Mouse (Mus musculus): Measurements from ENCODE around the gene Sun1. TPM values are rescaled to one million over a fixed set of nuclear protein-coding genes. Genes with fewer than 3 reads are reported as not detected.

Sun1 gene
- polyA plus RNA-seq, 1 experiment from 2014 or later: 35.1 TPM

GRCm38 (mm10) chr5:139234423-139234822, 34.0 kb downstream of the Sun1 start:
- Histone ChIP-seq H3K4me1 (ENCODE audit: insufficient read depth, low read depth, low read length) (no peaks in the 10 kb centered on the region), H3K27ac (ENCODE audit: low read length) (no peak overlapping the region), H3K9ac (replicated peaks; ENCODE audit: low read depth) (no peak overlapping the region), H3K27me3 (replicated peaks; ENCODE audit: insufficient read depth, low read length) (no peaks in the 10 kb centered on the region), H3K9me3 (ENCODE audit: low read length) (no peaks in the 10 kb centered on the region), H3K36me3 (ENCODE audit: insufficient read depth, low read length) (peaks cover 48% of the 10 kb centered on the region), H3K4me3 (ENCODE audit: low read depth, low read length) (no peak overlapping the region), H3K4me2 (replicated peaks; ENCODE audit: low read depth, low read length) (no peak overlapping the region)
- TF ChIP-seq EP300 (IDR thresholded peaks at IDR 0.05): no peak
- no peak for TF ChIP-seq CTCF (IDR thresholded peaks at IDR 0.05)
- 92% methylated on average over 4 of the region's 4 CpGs for WGBS
- DNase-seq (ENCODE audit: low spot score): no peak
- no peak for ATAC-seq

GRCm38 (mm10) chr5:139237436-139237835, 37.0 kb downstream of the Sun1 start:
- Histone ChIP-seq H3K4me3 (ENCODE audit: low read depth, low read length) (no peak overlapping the region), H3K27ac (ENCODE audit: low read length) (no peak overlapping the region), H3K9ac (replicated peaks; ENCODE audit: low read depth) (no peak overlapping the region), H3K4me1 (ENCODE audit: insufficient read depth, low read depth, low read length) (no peaks in the 10 kb centered on the region), H3K36me3 (ENCODE audit: insufficient read depth, low read length) (peaks cover 51% of the 10 kb centered on the region), H3K9me3 (ENCODE audit: low read length) (no peaks in the 10 kb centered on the region), H3K27me3 (replicated peaks; ENCODE audit: insufficient read depth, low read length) (no peaks in the 10 kb centered on the region), H3K4me2 (replicated peaks; ENCODE audit: low read depth, low read length) (no peak overlapping the region)
- no peak for ATAC-seq
- no peak for TF ChIP-seq CTCF (IDR thresholded peaks at IDR 0.05)
- TF ChIP-seq EP300 (IDR thresholded peaks at IDR 0.05): no peak
- DNase-seq (ENCODE audit: low spot score): no peak
- 85% methylated on average over 4 of the region's 4 CpGs for whole genome bisulfite sequencing

GRCm38 (mm10) chr5:139241022-139241761, 40.8 kb downstream of the Sun1 start:
- ATAC-seq (no peak; the same call in 1 of the 2 replicates), DNase-seq (ENCODE audit: low spot score) (no peak)
- no peaks in the 10 kb centered on the region for H3K4me1 ChIP-seq (ENCODE audit: insufficient read depth, low read depth, low read length)
- H3K27me3 ChIP-seq (replicated peaks; ENCODE audit: insufficient read depth, low read length): no peaks in the 10 kb centered on the region
- no peak overlapping the region for H3K9ac ChIP-seq (replicated peaks; ENCODE audit: low read depth)
- H3K9me3 ChIP-seq (ENCODE audit: low read length): no peaks in the 10 kb centered on the region
- H3K27ac ChIP-seq (ENCODE audit: low read length): no peak overlapping the region
- no peak overlapping the region for H3K4me3 ChIP-seq (ENCODE audit: low read depth, low read length)
- H3K4me2 ChIP-seq (replicated peaks; ENCODE audit: low read depth, low read length): no peak overlapping the region
- 83% methylated on average over 15 of the region's 15 CpGs for WGBS
- peaks cover 49% of the 10 kb centered on the region for H3K36me3 ChIP-seq (ENCODE audit: insufficient read depth, low read length)
- TF ChIP-seq CTCF (IDR thresholded peaks at IDR 0.05) (no peak), EP300 (IDR thresholded peaks at IDR 0.05) (no peak)

DNA sequence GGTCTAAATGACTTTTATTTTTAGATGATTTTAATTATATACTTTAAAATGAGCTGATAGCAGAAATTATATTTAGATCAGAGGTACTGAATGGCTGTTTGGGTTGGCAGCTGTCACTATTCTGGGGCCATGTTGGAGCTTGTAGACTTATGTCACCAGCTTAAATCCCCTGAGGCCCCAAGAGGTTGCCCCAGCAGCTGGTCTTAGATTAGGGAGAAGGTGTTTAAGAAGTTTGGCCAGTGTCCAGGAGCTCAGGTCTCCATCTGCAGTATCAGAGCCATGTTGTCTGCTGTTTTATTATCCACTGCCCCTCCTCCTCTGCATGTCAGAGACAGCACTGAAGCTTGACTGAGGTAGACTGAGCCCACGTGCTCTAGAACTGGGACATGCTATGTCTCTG, 42.9 kb downstream of the Sun1 start:
- WGBS: 87% methylated on average over 1 of the region's 1 CpGs
- Histone ChIP-seq H3K4me2 (replicated peaks; ENCODE audit: low read depth, low read length) (no peak overlapping the region), H3K4me1 (ENCODE audit: insufficient read depth, low read depth, low read length) (no peaks in the 10 kb centered on the region), H3K27me3 (replicated peaks; ENCODE audit: insufficient read depth, low read length) (no peaks in the 10 kb centered on the region), H3K27ac (ENCODE audit: low read length) (no peak overlapping the region), H3K9ac (replicated peaks; ENCODE audit: low read depth) (no peak overlapping the region), H3K4me3 (ENCODE audit: low read depth, low read length) (no peak overlapping the region), H3K36me3 (ENCODE audit: insufficient read depth, low read length) (peaks cover 59% of the 10 kb centered on the region; the same call in 1 of the 2 replicates), H3K9me3 (ENCODE audit: low read length) (no peaks in the 10 kb centered on the region)
- TF ChIP-seq CTCF (IDR thresholded peaks at IDR 0.05) (no peak), EP300 (IDR thresholded peaks at IDR 0.05) (no peak)
- no peak for DNase-seq (ENCODE audit: low spot score)
- ATAC-seq: no peak

GRCm38 (mm10) chr5:139247767-139248166, 47.3 kb downstream of the Sun1 start:
- Histone ChIP-seq H3K36me3 (ENCODE audit: insufficient read depth, low read length) (peaks cover 44% of the 10 kb centered on the region; the same call in 1 of the 2 replicates), H3K9me3 (ENCODE audit: low read length) (no peaks in the 10 kb centered on the region), H3K4me1 (ENCODE audit: insufficient read depth, low read depth, low read length) (no peaks in the 10 kb centered on the region), H3K4me3 (ENCODE audit: low read depth, low read length) (no peak overlapping the region), H3K27me3 (replicated peaks; ENCODE audit: insufficient read depth, low read length) (no peaks in the 10 kb centered on the region), H3K9ac (replicated peaks; ENCODE audit: low read depth) (no peak overlapping the region), H3K4me2 (replicated peaks; ENCODE audit: low read depth, low read length) (no peak overlapping the region), H3K27ac (ENCODE audit: low read length) (no peak overlapping the region)
- WGBS: 94% methylated on average over 3 of the region's 3 CpGs
- TF ChIP-seq CTCF (IDR thresholded peaks at IDR 0.05): no peak
- no peak for TF ChIP-seq EP300 (IDR thresholded peaks at IDR 0.05)
- DNase-seq (ENCODE audit: low spot score): no peak
- no peak for ATAC-seq

GRCm38 (mm10) chr5:139248846-139249245, 48.4 kb downstream of the Sun1 start:
- H3K4me2 ChIP-seq (replicated peaks; ENCODE audit: low read depth, low read length): no peak overlapping the region
- no peak overlapping the region for H3K4me3 ChIP-seq (ENCODE audit: low read depth, low read length)
- no peak for TF ChIP-seq CTCF (IDR thresholded peaks at IDR 0.05)
- TF ChIP-seq EP300 (IDR thresholded peaks at IDR 0.05): no peak
- no peaks in the 10 kb centered on the region for H3K27me3 ChIP-seq (replicated peaks; ENCODE audit: insufficient read depth, low read length)
- H3K36me3 ChIP-seq (ENCODE audit: insufficient read depth, low read length): peaks cover 40% of the 10 kb centered on the region; the same call in 1 of the 2 replicates
- no peak overlapping the region for H3K27ac ChIP-seq (ENCODE audit: low read length)
- H3K4me1 ChIP-seq (ENCODE audit: insufficient read depth, low read depth, low read length): peaks cover 10% of the 10 kb centered on the region; the same call in 1 of the 2 replicates
- ATAC-seq (no peak), DNase-seq (ENCODE audit: low spot score) (no peak)
- H3K9ac ChIP-seq (replicated peaks; ENCODE audit: low read depth): no peak overlapping the region
- no peaks in the 10 kb centered on the region for H3K9me3 ChIP-seq (ENCODE audit: low read length)
- 74% methylated on average over 3 of the region's 3 CpGs for WGBS
